Mouse (Mus musculus): ENCODE data around the gene C130073F10Rik. TPM values are rescaled to one million over a fixed set of nuclear protein-coding genes. Genes with fewer than 3 reads are reported as not detected.
"Not testable (repeated sequence)": the region's sequence is repeated elsewhere in the genome, so short reads cannot be mapped to it uniquely, and the experiment has no call there.

C130073F10Rik gene
- not detected for polyA plus RNA-seq (2017; shearing (Covaris generic))

GRCm38 (mm10) chr4:101893656-101894420 lies at the start of gene C130073F10Rik:
TSS of gene C130073F10Rik (minus strand) at chr4:101893789.
- no peak for ATAC-seq

GRCm38 (mm10) chr4:101940107-101940506 lies 46.5 kb upstream of the C130073F10Rik start, which contains the start of gene Gm12794:
TSS of gene Gm12794 (plus strand) at chr4:101940407.
- not testable (repeated sequence) for ATAC-seq

GRCm38 (mm10) chr4:101908821-101909220 lies 15.2 kb upstream of the C130073F10Rik start, which contains the start of gene Gm12800:
TSS of gene Gm12800 (plus strand) at chr4:101909121.
- ATAC-seq = not testable (repeated sequence)

GRCm38 (mm10) chr4:101889377-101889776 lies 4.2 kb downstream of the C130073F10Rik start:
- no peak for ATAC-seq

- ATAC-seq = no peak
Observed at GRCm38 (mm10) chr4:101883641-101884040, 9.9 kb downstream of the C130073F10Rik start.

- ATAC-seq = not testable (repeated sequence)
Observed at GRCm38 (mm10) chr4:101875687-101876086, 17.9 kb downstream of the C130073F10Rik start.

- not testable (repeated sequence) for ATAC-seq
Observed at GRCm38 (mm10) chr4:101872031-101872430, 21.6 kb downstream of the C130073F10Rik start.

- ATAC-seq = no peak
Observed at GRCm38 (mm10) chr4:101862289-101862688, 31.3 kb downstream of the C130073F10Rik start.

GRCm38 (mm10) chr4:101860873-101861272 lies 32.7 kb downstream of the C130073F10Rik start:
- ATAC-seq = no peak

- no peak for ATAC-seq
Observed at GRCm38 (mm10) chr4:101850908-101851307, 42.7 kb downstream of the C130073F10Rik start.

GRCm38 (mm10) chr4:101843923-101844322 lies 49.7 kb downstream of the C130073F10Rik start, which contains the start of gene B020004J07Rik:
TSS of gene B020004J07Rik (minus strand) at chr4:101844023.
- not testable (repeated sequence) for ATAC-seq

Other genes with a start within 250 kb of the C130073F10Rik start
- 10 to 100 TPM; 77.9 to 93.4 (median 82.1) TPM for gene Leprot, start 246.1 kb downstream of the C130073F10Rik start, polyA plus RNA-seq (2017; shearing (Covaris generic))
- gene Lepr, start 176.4 kb downstream of the C130073F10Rik start, polyA plus RNA-seq (2017; shearing (Covaris generic)) = not detected
- gene B020004J07Rik, start 49.8 kb downstream of the C130073F10Rik start, polyA plus RNA-seq (2017; shearing (Covaris generic)) = not detected
- not detected for gene Gm12800, start 15.3 kb upstream of the C130073F10Rik start, polyA plus RNA-seq (2017; shearing (Covaris generic))
- not detected for gene Gm12794, start 46.6 kb upstream of the C130073F10Rik start, polyA plus RNA-seq (2017; shearing (Covaris generic))
- gene Gm12790, start 87.3 kb upstream of the C130073F10Rik start, polyA plus RNA-seq (2017; shearing (Covaris generic)) = not detected
- gene Gm12789, start 92.8 kb upstream of the C130073F10Rik start, polyA plus RNA-seq (2017; shearing (Covaris generic)) = not detected
- gene Pde4b, start 193.8 kb upstream of the C130073F10Rik start, polyA plus RNA-seq (2017; shearing (Covaris generic)) = 10 to 100 TPM; 35.9 to 91.8 (median 73.1) TPM